Mouse (Mus musculus) testis, adult 2 months (tissue): ENCODE measurements around the gene Wnt2b.

Source experiments
- CTCF ChIP-seq: fragments of 200-500 bp; IDR thresholded peaks from 2 replicates; pipeline ENCODE4 v1.5.1; 2012; ENCODE audit warnings: low read depth, mild to moderate bottlenecking, inconsistent platforms, low read length, moderate library complexity; ENCODE audit not compliant: control insufficient read depth, insufficient read depth, insufficient replicate concordance
- POLR2A ChIP-seq: fragments of 200-500 bp; IDR thresholded peaks from 2 replicates; pipeline ENCODE4 v1.6.1; 2012; ENCODE audit warnings: low read depth, mild to moderate bottlenecking, inconsistent platforms, low read length, moderate library complexity; ENCODE audit not compliant: control insufficient read depth

DNA sequence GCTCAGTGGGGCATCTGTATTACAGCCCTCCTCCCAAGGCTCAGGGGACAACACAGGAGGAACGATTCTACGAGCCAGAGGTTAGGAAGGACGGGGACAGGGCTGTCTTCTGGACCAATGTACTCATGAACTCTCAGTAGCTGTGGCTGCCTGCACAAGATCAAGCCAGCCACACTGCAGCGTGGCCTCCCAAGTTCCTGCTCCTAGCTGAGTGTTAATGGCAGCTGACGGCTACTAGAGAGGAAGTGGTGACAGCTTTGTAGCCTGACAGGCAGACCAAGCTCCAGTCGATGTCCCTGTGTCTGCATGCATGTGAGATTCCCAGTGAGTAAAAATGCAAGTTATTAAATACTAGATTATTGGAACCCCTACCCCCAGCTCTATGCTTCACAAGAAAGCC lies 39.7 kb upstream of the Wnt2b start:
- TF ChIP-seq CTCF (no peak), POLR2A (no peak)
